Mouse (Mus musculus) layer of hippocampus, adult 9-11 months (tissue): ENCODE results near the gene Btbd9.
"Not testable (repeated sequence)": the region's sequence is repeated elsewhere in the genome, so short reads cannot be mapped to it uniquely, and the experiment has no call there.

ENCODE experiments used
- DNase-seq: peaks from one replicate; pipeline ENCODE4 v3.0.0; 2022

Btbd9 gene

GRCm38 (mm10) chr17:30510171-30510570, 66.1 kb downstream of the Btbd9 start:
- DNase-seq: no peak

DNA sequence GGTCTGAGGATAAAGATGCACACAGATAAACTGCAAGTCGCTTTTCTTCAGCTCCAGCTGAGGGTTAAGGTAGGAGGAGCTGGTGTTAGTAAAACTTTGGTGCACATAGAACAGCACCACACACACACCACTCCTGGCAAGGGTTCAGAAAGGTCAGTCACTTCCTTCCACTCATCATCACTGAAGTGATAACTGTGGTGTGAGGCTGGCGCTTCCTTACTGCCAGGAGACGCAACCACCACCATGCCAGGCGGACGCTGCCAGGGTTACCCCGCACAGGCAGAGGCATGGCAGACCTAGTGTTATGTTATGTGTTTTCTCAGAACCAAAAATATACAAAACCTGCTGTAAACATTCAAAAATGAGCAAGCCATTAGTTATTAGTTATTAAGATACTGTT, 66.6 kb downstream of the Btbd9 start:
- DNase-seq: no peak

DNA sequence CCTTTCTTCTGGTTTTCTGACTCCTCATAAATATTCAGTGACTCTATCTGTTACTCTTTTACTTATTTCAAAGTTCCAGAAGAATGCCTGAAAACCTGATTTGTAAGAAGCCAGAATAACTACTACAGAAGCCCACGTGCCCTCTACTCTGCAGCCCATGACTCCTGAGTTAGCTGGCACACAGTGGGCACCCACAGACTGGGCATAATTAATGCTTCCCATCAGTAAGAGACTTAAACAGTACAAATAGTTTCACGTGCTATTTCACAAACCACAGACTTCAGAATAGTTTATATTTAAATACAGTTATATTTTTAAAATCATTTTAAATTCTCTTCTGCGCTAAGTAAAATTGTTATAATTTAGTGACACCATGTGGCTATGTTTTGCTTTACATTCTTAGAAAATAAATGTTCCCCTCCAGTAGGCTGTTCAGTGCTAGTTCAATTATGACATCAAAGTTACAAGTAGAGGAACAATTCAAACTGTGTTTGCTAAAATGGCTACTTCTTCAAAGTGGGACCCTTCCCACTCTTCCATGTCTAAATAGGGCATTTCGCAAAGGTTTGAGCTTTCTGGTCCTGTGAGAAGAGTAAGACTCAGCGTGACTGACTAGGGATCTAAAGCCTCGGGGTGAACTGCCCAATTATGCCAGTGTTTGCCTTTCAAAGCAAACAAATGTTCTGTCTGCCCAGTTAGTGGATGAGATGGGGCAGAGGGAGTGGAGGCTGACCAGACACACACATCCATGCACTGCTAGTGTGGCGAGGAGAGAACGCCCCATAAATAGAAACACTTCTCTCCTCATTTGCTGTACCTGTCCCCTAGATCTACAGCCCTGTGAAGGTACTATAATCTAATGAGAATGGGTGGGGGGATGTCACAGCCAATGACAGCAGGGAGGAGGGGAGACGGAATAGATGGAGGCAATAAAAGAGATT, 68.4 kb downstream of the Btbd9 start:
- no peak for DNase-seq

DNA sequence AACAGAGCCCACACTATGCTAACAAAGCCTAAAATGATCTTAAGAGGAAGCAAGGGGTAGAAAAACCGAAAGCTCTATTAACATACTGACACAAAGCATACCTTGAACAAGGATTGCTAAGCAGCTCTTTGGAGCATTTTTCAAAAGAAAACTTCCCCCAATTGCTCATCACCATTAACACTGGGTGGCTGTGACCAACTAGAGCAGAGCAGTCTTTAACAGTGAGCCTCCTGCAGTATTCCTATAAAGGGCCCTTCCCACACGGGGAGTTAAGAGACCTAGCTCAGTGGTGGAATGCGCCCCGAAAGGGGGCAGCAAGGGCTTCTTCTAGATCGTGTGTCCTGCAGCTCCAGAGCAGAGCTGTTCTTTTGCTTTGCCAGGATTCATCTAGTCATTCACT, 69.4 kb downstream of the Btbd9 start:
- no peak for DNase-seq

GRCm38 (mm10) chr17:30499541-30499940, 76.7 kb downstream of the Btbd9 start:
- DNase-seq: not testable (repeated sequence)

DNA sequence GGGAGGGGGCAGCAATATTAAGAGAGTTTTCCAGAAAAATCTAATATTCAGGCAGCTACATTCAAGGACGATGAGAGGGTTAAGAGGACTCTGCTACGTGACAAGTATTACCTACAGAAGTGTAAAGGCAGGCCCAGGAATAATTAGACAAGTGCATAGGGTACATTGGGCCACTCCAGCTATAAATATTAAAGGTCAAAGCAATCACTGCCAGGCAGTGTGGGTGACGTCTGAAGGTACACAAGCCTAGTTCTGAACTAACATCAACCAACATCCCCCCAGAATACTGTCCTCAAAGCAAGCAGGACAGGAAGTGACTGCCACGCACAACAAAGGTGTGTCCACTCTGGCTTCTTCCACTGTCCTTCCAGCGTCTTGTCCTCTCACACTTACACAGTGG, 77.5 kb downstream of the Btbd9 start:
- no peak for DNase-seq

- DNase-seq: no peak
Measured at GRCm38 (mm10) chr17:30498376-30498719, 77.9 kb downstream of the Btbd9 start.

DNA sequence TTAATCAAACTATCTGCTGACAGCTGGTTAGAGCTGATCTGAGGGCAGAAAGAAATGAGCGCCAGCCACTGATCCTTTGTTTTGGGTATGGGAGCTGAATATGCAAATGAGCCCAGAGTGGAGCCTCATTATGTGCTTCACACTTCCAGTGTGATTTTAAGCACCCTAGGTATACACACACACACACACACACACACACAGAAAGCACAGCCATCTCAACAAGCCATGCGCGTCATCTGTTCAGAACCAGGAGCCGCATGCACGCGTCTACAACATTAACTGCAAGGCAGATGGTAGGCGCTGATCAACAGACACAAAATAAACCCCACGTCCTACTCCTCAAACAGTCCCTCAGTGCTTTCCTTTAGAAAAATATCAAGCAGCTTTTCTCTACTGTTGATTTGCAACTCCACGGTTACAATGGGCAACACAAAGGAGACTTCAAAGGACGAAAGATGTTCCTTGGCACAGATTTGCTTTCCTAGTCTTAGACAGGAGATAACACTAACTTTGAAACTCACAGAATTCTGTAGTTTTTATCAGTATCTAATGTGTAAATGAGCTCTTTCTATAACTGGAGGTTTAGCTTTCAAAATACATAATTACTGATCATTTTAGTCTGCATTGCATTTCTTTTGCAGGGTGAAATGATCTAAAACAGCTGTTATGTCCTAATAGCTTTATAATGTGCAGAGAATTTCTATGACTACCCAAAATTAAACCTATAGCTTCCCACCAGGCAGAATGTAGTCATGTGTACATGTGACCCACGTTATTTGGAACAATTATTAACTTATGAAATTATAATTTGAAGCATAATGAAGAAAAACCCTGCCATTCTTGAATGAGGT, 78.5 kb downstream of the Btbd9 start:
- DNase-seq: peak; percentile 94

DNA sequence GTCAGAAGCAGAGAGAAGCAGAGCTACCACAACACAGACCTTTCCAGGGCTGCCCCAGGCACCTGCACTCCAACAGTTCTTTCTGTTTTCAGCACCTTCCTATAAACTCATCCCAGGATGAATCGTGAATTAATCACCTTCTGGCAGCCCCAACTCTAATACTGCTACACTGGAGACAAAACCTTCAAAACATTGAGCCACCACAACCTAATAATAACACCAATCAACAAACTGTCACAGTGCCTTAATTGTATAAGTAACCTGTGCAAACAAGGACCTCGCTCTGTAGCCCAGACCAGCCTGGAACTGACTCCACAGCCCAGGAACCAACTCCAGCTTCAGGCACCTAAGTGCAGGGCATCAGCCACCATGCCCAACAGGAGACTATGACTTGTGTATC, 80.7 kb downstream of the Btbd9 start:
- no peak for DNase-seq

- no peak for DNase-seq
Measured at GRCm38 (mm10) chr17:30495154-30495553, 81.1 kb downstream of the Btbd9 start.

DNA sequence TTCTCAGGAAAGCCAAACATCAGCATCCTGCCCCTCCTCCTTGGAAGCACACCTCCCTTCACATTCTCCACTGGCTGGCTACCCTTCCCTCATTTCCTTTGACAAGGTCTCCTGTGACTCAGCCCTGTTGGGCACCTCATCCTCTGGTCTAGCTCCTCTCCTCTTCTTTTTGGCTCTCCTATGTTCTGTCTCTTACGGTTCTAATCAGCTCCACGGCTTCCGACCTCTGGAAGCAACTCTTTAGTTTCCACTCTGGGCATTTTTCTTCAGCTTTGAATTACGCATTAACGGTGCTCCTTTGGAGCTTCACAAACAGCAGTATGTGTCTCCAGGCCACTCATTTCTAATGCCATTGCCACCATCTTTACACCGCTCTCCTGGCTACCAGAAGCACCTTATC, 82.8 kb downstream of the Btbd9 start:
- DNase-seq: no peak

DNA sequence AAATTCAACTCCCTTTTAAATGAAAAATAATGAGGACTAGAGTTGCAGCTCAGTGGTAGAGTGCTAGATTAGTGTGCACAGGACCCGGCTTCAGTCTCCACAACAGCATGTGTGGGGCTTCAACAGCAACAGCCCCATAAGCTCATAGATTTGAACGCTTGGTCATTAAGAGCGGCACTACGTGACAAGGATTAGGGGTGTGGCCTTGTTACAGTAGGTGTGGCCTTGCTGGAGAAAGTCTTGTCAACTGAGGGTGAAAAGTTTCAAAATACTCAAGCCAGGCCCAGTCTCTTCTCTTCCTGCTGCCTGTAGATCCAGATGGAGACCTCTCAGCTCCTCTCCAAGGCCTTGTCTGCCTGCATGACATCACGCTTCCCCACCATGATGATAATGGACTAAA, 84.1 kb downstream of the Btbd9 start:
- no peak for DNase-seq

- no peak for DNase-seq
Measured at GRCm38 (mm10) chr17:30491601-30492000, 84.7 kb downstream of the Btbd9 start.

DNA sequence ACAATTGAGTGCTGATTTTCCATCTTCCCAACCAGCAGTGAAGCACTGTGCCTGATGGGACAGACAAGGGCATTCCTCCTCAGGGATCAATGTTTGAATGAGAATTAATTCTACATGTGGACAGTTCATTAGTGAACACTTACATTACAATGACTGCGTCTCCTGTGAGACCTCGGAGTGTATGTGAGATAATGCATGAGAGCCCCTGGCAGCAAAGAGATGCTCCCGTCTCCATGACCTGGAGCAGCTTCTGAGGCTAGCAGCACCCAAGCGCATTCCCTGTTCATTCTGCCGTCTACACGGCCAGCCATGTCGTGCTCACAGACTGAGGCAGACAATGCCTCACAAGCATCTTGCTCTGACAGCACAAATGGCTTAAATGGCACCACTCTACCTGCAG, 85.7 kb downstream of the Btbd9 start:
- no peak for DNase-seq

DNA sequence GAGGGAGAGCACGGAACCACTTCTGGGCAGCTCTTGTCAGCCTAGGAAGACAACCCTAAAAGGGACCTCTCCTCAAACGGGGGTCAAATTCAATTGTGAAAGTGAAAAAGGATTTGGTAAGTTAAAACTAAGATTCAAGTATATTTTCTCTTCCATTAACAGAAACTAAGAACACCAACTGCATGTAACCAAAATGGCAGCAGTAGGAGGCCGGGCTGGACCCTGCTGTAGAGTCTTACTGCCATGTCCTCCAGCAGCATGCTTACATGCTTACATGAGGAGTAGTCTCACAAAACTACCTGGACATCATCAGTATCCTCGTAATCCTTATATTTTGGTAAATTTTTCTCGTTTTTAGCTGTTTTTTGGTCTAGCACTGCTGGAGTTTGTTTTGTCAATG, 86.2 kb downstream of the Btbd9 start:
- DNase-seq: no peak

GRCm38 (mm10) chr17:30489629-30490028, 86.7 kb downstream of the Btbd9 start:
- no peak for DNase-seq

DNA sequence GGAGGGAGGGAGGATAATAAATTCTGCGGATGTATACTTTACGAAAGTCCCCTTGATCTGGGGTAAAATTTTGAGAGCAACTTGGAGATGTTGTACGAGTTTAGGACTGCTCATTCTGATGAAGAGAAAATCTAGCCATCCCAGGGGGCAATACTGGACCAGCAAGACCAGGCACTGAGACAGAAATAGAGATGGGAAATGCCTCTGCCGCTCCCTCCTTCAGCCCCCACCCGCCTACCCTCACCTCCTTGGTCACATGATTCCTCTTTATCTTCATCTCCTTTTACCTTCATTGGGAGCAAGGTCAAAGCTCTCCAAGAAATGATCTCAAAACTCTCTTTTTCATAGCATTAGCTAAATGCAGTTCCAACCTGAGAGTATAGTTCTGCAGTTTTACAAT, 88.6 kb downstream of the Btbd9 start:
- no peak for DNase-seq

- no peak for DNase-seq
Measured at GRCm38 (mm10) chr17:30485067-30485854, 91.0 kb downstream of the Btbd9 start.

DNA sequence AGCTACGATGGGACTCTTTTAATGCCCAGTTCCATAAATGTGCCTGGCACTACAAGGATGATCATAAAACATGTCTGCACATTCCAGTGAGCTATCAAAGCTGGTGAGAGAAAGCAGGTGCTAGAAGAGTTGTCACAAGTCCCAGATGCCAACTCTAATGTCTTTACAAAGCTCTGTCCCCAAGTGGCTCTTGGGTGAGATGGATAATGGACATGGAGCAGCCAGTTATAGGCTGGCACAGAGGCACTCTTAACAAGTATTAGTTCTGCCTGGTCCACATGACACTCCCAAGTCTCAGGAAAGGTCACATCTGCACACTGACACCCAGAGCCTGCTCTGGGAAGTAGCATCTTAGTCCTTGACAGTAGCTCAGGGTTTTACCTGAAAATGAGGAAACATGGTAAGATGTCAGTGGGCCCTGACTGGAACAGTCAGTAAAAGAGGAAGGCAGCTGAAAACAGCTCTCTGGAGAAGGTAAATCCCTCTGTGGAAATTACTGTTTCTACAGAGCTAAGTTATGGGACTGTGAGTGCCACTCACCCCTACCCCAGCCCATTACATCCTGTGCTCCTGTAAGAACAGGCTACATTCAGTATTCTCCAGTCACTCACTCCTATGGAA, 91.7 kb downstream of the Btbd9 start:
- no peak for DNase-seq

DNA sequence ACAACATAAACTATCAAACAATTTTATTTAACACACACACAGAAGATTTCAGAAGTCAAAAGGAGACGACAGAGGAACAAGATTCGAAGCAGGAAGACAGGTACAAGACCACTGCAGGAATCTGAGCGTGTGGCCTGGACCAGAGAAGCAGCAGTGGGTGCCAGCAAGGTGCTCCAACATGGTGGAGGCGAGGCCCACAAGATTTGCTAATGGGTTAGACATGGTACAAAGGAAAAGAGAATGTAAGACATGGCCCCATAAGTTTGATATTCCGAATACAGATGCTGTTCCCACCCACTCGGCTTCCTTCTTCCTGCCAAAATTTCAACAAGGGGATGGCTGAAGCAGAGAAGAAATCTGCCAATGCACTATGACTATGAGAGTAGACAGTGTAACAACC, 94.5 kb downstream of the Btbd9 start:
- no peak for DNase-seq

DNA sequence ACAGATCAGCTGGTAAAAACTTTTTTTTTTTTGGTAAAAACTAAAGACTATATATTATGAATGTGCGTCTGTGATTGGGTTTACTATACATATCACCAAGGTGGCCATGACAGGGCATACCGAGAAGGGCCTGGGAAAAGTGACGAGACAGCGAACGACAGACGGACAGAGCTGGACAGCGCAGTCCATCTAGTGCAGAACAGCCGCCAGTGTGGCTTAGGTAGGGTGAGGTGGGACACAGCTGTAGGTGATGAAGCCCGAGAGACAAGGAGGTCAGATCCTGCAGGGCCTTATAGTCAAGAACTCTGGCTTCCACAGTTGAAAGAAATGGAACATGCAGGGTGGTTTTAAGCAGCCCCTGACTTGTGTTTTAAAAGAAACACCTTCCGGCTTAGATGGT, 94.9 kb downstream of the Btbd9 start:
- no peak for DNase-seq

DNA sequence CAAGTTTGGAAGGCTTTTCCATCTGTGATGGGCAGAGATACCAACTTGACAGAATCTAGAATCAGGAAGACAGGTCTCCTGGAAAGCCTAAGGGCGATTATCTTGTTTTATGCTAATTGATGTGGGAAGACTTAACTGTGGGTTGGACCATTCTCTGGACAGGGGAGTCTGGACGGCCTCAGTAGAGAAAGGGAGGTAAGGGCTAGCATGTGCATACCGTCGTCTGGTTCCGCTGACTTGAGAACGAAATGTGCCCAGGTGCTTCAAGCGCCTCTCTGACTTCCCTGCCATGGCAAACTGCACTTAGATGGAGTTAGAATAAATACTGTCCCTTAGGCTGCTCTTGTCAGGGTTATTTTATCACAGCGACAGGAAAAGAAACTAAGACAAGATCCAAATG, 95.9 kb downstream of the Btbd9 start:
- DNase-seq: no peak

- no peak for DNase-seq
Measured at GRCm38 (mm10) chr17:30478181-30478580, 98.1 kb downstream of the Btbd9 start.
